Mouse (Mus musculus): ENCODE results near the gene Myod1.

The Myod1 gene

DNA sequence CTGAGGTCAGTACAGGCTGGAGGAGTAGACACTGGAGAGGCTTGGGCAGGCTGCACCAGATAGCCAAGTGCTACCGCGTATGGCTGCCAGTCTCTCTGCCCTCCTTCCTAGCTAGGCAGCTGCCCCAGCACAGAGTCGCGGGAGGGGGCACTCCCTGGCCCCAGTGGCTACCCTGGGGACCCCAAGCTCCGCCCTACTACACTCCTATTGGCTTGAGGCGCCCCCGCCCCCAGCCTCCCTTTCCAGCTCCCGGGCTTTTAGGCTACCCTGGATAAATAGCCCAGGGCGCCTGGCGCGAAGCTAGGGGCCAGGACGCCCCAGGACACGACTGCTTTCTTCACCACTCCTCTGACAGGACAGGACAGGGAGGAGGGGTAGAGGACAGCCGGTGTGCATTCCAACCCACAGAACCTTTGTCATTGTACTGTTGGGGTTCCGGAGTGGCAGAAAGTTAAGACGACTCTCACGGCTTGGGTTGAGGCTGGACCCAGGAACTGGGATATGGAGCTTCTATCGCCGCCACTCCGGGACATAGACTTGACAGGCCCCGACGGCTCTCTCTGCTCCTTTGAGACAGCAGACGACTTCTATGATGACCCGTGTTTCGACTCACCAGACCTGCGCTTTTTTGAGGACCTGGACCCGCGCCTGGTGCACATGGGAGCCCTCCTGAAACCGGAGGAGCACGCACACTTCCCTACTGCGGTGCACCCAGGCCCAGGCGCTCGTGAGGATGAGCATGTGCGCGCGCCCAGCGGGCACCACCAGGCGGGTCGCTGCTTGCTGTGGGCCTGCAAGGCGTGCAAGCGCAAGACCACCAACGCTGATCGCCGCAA, at the start of gene Myod1:
Myod1 (plus strand) TSS at position 303 of the 836 bp plus-strand sequence.
- DNase-seq (ENCODE audit: low spot score), result no peak

DNA sequence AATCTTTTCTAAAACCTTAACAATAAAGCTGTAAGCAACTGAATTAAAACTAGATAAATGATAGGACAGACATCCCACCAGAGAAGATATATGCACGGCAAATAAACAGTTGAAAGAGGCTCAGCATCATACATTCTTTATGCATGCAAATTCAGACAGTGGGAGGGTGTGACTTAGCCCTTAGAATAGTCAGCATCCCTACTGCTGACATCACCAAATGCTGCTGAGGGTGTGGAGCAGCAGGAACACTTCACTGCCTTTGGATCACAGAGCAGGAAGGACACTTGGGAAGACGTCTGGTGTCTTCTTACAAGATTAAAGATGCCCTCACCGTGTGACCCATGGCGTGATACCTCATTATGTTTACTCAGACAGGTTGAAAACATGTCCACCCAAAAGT, 48.4 kb upstream of the Myod1 start:
- DNase-seq (ENCODE audit: low spot score), result no peak

DNA sequence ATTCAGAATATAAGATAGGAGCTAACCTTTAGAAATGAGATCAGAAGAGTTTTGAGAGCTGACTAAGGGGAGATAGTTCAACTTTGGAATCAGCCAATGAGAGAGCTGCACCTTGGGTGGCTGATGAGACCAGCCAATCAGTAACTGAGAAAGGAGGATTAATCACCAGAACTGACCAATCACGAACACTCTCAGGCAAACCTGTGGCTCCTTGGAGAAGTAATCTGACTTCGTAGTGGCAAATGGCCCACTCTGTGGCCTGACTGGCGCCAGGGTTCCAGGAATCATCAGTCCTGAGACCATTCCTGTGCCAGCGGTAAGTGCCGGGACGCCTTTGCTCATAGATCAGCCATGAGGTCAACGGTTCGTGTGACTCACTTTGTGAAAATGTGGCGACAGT, 38.9 kb upstream of the Myod1 start:
- no peak for DNase-seq (ENCODE audit: low spot score)

DNA sequence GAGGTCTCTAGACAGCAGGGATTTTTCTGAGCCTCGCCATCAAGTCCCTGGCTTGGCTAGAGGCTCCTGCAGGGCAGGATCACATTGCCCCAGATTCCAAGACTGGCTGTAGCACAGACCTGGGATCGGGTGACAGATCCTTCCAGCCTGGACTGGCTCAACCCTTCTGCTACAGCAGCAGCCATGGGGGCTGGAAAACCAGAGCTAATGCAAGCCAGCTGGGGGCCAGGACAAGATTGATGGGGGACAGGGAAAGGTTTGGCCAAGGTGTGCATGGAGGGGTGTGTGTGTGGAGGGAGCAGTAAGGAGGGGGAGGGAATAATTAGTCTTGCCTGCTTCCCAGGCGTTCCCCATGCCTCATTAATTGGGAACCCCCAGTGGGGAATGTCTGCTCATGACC, 36.5 kb upstream of the Myod1 start:
- no peak for DNase-seq (ENCODE audit: low spot score)

DNA sequence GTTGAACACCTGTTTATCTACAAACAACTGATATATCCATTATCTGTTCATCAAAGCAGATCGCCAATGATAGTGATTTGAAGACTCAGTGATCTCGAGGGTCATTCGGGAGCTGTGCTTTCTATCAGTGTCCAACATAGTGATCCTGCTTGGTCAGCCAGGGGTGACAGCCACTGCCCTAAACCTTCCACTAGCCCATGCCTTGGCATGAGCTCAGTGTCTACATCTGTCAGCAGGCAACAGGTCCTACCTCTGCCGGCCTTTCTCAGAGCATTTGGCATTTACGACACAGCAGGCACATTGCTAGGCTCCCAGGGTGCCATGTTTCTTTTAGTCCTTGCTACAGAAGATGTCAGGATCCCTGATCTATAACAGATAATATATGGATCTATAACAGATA, 36.0 kb upstream of the Myod1 start:
- DNase-seq (ENCODE audit: low spot score), result no peak

DNA sequence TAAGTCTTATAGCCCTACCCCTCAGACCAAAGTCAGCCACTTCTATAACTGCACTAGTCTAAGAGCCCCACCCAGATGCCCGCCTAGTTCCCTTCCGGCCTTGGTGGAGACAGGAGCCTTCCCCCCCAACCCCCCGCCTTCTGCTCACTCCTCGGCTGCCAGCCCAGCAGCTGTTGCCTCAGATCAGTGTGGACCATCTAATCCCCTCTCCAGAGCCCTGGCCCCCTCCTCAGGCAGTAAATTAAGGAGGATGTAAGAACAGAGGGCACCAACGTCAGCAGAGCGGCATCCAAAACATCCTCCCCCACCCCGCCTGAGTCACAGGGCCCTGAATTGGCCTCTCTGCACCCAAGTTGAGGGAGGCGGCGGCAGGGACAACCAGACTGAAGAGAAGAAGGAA, 34.8 kb upstream of the Myod1 start:
- no peak for DNase-seq (ENCODE audit: low spot score)

DNA sequence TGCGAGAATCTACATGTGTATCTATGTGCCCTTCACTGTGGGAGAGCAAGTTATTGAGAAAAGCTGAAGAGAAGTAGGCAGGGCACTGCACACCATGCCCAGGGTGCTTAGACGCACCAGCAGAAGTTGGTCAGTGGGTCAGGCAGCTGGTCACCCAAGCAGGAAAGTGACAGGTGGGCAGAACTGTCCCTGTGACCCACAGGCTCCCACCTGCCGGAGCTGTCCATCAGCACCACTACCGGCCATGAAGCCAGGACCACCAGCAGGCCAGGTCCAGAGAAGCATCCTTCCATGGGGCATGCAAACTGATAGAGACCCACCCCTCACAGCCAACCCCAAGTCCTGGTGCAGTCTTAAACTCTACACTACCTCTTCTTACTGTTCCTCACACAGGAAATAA, 28.6 kb upstream of the Myod1 start:
- DNase-seq (ENCODE audit: low spot score), result no peak

DNA sequence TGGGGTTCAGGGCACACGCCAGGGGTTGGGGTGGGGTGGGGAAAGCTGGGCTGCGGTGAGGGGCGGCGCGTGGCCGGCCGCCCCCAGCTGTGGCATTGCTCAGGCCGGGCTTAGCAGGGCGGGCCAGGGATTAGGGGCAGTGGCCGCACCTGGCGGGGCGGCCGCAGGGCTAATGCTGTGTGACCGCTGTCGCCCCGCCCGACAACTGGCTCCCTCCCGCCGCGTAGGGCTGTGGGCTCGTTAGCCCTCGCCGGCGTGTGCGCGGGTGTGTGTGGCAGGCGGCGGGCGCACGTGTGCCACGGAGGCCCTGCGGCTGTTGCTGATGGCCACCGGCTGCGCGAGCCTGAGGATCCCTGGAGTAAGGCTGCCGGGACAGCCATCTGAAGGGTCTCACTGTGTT, 27.5 kb upstream of the Myod1 start:
- no peak for DNase-seq (ENCODE audit: low spot score)

DNA sequence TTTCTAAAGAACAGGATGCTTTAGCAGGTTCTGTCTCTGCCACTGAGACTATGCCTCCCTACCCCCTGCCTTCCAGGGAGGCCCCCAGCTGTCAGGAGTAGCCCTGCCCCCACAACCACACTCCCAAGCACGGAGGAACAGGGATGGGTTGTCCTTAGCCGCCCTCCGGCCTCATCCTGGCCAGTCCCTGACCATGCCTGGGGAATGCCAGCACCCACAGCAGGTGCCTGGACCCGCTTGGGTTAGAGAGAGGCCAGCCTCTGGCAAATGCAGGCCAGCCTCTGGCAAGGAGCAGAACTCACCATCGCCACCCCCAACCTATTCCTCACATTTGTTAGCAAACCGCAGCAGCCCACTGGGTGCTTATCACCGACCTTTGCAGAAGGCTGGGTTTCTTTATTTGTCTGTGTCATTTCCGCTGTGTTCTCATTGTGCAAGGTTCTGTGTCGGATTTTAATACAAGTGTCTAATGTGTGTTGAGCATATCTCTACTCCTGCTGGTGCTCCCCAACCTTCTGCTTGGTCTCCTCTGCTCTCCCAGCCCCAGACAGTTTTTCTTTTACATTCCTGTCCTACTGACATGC, 26.1 kb upstream of the Myod1 start:
- no peak for DNase-seq (ENCODE audit: low spot score)

DNA sequence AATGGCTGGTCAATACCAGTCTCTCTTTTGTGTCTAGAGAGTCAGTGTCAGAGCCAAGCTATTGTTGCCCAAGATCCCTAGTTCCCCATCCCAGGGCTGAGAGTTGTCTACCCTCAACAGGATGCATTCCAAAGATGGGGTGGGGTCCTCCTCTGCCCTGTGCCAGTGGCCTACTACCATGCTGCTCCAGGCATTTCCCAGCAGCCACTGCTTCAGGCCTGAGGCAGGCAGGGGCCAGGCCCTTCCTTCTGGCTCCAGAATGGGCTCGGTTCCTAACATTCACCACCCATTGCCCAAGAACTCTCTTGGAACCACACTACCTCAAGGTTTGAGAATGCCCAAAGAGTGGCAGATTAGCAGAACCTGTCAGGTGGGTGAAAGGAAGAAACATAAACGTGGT, 23.5 kb upstream of the Myod1 start:
- DNase-seq (ENCODE audit: low spot score), result no peak

DNA sequence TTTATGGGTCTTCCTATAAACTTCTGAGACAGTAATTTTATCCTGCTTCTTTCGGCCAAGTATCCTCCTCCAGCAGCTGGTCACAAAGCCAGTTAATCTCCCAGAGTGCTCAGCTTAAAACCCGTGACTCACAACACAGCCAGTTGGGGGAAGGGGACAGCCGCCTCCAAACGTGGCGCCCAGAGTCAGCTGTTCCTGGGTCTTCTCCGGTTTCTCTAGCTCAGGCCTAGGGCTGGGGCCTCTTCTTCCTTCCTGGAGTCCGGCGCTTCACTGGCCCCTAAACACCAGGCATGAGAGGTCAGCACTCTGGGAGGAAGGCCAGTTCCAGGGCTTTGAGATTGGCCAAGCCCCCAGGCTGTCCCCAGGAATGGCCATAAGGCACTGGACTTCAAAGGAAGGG, 23.1 kb upstream of the Myod1 start:
- DNase-seq (ENCODE audit: low spot score), result no peak

DNA sequence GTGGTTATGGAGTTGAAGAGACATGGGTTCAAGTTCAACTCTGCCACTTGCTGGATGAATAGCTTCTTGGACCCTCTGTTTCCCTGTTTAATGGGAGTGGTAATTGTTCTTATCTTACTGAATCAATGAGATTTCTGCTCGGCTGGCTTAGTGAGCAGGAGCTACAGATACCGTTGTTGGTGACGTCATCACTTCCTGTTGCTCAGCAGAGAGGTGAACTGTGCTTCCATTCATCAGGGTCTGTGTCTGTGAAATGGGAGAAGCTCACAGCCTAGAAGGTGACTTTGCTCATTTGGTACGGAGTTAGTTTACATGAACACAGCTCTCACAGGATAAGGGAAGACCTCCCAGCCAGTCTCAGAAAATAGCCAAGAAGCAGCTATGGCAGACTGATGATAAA, 22.4 kb upstream of the Myod1 start:
- no peak for DNase-seq (ENCODE audit: low spot score)

DNA sequence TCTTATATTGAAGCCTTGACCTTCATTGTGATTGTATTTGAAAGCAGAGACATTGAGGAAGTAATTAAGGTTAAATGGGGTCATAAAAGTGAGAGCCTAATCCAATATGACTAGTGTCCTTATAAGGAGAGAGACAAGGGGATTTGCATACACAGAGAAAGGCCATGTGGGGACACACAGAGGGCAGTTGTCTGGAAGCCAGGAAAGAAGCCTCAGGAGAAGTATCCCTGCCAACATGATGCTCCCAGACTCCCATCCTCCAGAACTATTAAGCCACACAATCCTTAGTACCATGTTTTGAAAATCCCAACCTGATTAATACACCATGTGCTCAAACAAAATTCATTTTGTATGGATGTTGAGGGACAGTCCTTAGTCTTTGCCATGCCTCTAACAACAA, 14.5 kb upstream of the Myod1 start:
- no peak for DNase-seq (ENCODE audit: low spot score)

DNA sequence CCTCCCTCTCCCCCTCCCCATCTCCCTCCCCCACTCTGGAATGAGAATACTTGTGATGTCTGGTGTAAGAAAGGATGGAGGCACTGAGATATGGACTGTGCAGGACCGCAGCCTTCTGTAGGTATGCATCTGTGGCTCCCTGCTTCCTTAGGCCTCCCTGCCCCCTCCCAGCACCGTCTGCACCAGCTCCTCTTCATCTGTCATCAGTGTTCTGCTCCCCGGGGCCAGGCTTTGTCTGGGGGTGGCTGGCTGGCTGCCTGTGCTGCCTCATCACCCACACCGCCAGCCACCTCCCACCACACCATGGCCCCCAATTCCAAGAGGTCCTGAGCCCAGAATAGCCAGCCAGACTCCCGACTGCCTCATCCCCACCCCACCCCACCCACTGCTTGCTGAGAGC, 12.1 kb upstream of the Myod1 start:
- no peak for DNase-seq (ENCODE audit: low spot score)

DNA sequence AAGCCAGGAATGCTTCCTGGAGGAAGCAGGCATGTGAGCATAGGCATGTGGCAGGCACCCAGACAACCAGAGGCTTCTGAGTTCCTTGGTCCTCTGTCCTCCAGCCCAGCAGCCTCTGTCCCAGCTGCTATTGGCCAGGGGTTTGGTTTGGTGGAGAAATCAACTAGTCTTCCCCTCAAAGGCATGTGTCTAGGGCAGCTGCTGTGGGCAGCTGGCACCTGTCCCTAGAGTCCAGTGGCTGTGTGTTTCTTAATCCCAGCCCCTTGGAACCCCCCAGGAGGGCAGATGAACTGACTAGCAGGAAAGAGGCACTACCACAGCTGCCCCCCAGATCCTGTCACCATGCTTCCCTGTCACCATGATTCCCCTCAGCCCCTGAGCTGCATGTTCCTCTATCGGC, 10.5 kb upstream of the Myod1 start:
- DNase-seq (ENCODE audit: low spot score), result no peak

DNA sequence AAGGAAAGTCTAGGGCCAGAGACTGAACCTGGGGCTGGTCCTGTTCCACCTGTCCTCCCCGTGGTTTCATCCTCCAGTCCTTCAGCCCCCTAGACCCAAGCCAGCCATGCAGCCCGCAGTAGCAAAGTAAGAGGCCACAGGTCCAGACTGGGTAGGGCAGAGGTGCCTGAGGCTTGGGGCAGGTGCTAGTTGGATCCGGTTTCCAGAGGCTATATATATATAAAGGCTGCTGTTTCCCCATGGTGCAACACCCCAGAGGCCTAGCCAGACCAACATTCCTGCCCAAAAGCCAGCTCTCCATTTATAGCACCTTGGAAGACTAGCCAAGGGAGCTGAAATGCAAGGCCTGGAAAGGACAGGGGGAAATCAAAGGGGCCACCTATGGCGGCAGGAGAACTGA, 5.2 kb upstream of the Myod1 start:
- DNase-seq (ENCODE audit: low spot score), result no peak

DNA sequence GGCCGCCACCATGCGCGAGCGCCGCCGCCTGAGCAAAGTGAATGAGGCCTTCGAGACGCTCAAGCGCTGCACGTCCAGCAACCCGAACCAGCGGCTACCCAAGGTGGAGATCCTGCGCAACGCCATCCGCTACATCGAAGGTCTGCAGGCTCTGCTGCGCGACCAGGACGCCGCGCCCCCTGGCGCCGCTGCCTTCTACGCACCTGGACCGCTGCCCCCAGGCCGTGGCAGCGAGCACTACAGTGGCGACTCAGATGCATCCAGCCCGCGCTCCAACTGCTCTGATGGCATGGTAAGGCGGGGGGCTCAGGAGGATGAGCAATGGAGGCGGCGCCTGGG, 703 bp downstream of the Myod1 start:
- DNase-seq (ENCODE audit: low spot score), result no peak

DNA sequence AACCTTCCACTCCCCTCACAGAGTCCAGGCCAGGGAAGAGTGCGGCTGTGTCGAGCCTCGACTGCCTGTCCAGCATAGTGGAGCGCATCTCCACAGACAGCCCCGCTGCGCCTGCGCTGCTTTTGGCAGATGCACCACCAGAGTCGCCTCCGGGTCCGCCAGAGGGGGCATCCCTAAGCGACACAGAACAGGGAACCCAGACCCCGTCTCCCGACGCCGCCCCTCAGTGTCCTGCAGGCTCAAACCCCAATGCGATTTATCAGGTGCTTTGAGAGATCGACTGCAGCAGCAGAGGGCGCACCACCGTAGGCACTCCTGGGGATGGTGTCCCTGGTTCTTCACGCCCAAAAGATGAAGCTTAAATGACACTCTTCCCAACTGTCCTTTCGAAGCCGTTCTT, 1.8 kb downstream of the Myod1 start:
- DNase-seq (ENCODE audit: low spot score), result no peak

DNA sequence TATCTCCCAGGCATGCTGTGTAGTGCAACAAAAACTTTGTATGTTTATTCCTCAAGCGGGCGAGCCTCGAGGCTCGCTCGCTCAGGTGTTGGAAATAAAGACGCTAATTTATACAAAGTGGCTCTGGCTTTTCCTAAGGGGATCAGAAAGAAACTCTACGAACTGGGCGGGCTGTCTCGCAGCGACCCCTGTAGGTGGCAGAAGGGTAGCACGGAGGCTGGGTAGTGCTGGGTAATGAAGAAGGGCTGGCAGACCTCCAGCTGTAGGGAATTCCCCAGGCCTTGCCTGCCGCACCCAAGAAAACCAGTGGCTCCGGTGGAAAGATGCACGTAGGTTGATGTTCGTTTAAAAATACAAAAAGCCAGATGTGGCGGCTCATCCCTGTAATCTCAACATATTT, 2.7 kb downstream of the Myod1 start:
- DNase-seq (ENCODE audit: low spot score), result no peak

DNA sequence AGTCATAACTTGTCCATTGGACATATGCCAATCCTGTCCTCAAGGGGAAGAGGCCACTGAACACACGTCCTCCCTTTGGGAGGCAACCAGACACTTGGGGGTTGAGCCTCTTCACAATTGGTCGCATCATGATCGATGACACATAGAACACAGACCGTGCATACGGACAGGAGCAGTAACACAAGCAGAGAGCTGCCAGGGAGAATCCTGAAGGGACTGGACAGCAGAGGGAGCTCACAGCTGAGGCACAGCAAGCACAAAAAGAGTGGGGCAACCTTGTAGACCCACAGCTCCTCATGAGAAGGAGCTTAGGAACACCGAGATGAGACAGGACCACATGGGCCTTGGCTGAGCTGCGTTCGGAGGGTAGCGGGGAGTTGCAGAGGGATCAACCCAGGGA, 4.4 kb downstream of the Myod1 start:
- no peak for DNase-seq (ENCODE audit: low spot score)

DNA sequence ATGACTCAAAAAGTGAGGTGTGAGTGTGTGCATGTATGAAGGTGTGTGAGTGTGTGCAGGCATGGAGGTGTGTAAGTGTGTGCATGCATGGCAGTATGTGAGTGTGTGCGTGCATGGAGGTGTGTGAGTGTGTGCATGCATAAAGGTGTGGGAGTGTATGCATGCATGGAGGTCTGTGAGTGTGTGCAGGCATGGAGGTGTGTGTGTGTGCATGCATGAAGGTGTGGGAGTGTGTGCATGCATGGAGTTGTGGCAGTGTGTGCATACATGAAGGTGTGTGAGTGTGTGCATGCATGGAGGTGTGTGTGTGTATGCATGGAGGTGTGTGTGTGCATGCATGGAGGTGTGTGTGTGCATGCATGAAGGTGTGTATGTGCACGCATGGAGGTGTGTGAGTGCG, 11.2 kb downstream of the Myod1 start:
- no peak for DNase-seq (ENCODE audit: low spot score)

DNA sequence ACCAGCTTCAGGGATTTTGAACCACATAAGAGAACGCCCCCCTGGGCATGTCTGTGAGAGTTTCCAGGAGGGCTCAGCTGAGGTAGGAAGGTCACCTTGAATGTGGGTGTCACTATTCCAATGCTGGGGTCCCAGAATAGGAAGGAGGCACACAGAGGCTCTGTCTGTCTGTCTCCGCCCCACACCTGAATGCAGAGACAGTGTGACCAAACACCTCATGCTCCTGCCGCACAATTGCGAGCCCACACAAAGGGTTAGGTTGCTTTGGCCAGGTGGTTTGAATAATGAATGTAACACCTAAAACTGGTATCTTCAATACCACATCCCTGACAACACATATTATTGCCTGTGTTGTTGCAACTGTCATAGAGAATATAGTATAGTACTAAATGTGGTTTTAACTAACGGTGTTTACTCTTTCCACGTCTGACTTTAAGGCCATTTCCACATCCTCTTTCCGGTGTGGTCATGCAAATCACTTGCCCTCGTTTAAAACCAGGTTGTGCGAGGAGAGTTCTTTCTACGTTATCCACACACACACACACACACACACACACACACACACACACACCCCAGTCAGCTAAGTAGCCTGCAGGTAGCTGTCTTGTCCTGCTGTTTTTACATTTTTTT, 13.3 kb downstream of the Myod1 start:
- DNase-seq (ENCODE audit: low spot score), result no peak

DNA sequence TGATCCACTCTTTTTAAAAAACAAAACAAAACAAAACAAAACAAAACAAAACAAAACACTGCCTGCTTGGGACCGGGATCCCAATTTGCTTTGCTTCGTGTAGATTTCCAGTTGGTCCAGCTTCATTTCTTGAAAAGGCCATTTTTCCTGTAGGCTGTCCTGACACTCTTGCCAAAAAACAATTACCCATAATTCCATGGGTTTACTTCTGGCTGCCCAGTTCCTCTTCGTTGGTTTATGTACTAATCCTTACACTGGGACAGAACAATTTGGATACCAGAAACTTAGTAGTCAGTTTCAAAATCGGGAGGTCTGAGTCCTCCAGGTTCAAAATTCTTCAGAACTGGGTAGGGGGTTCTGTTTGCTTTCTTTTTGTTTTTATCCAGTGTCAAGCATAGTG, 14.0 kb downstream of the Myod1 start:
- no peak for DNase-seq (ENCODE audit: low spot score)

DNA sequence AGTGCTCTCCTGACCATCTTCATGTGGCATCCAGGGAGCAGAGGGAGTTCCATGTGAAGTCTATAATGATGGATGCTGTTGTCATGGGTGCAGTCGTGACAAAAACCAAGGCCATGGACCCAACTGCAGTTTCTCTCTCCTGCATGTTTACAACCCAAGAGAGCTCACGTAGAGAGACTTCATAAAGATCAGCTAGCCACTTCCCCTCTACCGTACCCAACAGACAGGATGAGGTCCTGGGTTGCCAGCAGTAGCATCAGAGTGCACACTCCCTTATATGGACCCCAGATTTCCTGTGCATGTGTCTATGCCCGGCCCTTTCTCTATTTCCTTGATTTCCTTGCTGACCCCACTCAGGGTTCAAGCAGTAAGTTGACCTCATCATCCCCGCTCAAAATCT, 15.4 kb downstream of the Myod1 start:
- no peak for DNase-seq (ENCODE audit: low spot score)
